Mouse (Mus musculus): Measurements from ENCODE around the gene Dnajc19.

Gene Dnajc19

GRCm38 (mm10) chr3:34030601-34031000 lies 50.5 kb downstream of the Dnajc19 start:
- DNase-seq (ENCODE audit: low spot score in 2 of 2): no peak

GRCm38 (mm10) chr3:34028935-34029334 lies 52.2 kb downstream of the Dnajc19 start:
- no peak for DNase-seq (ENCODE audit: low spot score in 2 of 2)

GRCm38 (mm10) chr3:34021259-34021828 lies 59.8 kb downstream of the Dnajc19 start:
- DNase-seq (ENCODE audit: low spot score in 2 of 2): no peak

- DNase-seq (ENCODE audit: low spot score in 2 of 2): no peak
Observed at GRCm38 (mm10) chr3:34020382-34021258, 60.5 kb downstream of the Dnajc19 start.

GRCm38 (mm10) chr3:34019540-34020381 lies 61.4 kb downstream of the Dnajc19 start, which contains the start of gene Fxr1:
TSS of gene Fxr1 (plus strand) at chr3:34019943.
- DNase-seq (ENCODE audit: low spot score in 2 of 2): peak; percentile 61 to 77

GRCm38 (mm10) chr3:34008191-34008590 lies 72.9 kb downstream of the Dnajc19 start:
- DNase-seq (ENCODE audit: low spot score in 2 of 2): no peak

- DNase-seq (ENCODE audit: low spot score in 2 of 2): no peak
Observed at GRCm38 (mm10) chr3:34007611-34008010, 73.5 kb downstream of the Dnajc19 start.

- no peak for DNase-seq (ENCODE audit: low spot score in 2 of 2)
Observed at GRCm38 (mm10) chr3:34006824-34007223, 74.3 kb downstream of the Dnajc19 start.

GRCm38 (mm10) chr3:34006301-34006700 lies 74.8 kb downstream of the Dnajc19 start:
- DNase-seq (ENCODE audit: low spot score in 2 of 2): no peak

All from cerebellum, postnatal 4 days (tissue).